Mouse (Mus musculus): ENCODE measurements at regions not wholly inside any gene's neighbourhood (a gene's known extent, or its start where the extent isn't known, plus 50 kb on each side); places are given as distances from the start of the nearest gene placed in this dataset.

DNA sequence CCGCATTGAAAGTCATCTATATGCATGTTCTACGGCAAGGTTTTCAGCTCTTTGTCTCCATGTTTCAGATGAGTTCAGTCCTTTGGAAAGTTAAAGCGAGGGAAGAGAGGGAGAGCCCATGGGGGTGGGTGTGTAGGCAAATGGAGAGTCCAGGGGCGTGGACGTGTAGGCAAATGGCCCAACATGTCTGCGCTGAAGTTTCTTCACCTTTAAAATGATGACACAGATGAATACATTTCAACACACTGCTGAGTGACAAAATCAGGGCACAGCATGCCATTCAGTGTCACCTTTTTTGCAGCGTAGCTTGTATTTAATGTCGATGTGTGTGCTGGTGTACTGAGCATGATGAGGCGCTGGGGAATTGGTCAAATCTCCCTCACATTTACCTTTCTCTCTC, 54.6 kb upstream of the Lrp8 start:
- WGBS, result 90% methylated on average over 9 of the region's 9 CpGs
- Histone ChIP-seq H3K27ac (ENCODE audit: insufficient read depth, low read depth, low read length) (no peak overlapping the region), H3K4me3 (ENCODE audit: insufficient read depth, low read depth, low read length) (no peak overlapping the region), H3K4me1 (ENCODE audit: control insufficient read depth, insufficient read depth, low read length) (no peaks in the 10 kb centered on the region), H3K36me3 (ENCODE audit: control insufficient read depth, insufficient read depth, low read length) (no peaks in the 10 kb centered on the region), H3K27me3 (replicated peaks; ENCODE audit: control insufficient read depth, insufficient read depth, low read length) (no peaks in the 10 kb centered on the region)
- DNase-seq, result no peak
- no peak for TF ChIP-seq POLR2A (IDR thresholded peaks at IDR 0.05; ENCODE audit: low read depth, low read length)
- no peak for TF ChIP-seq CTCF (conservative IDR thresholded peaks at IDR 0.05; ENCODE audit: insufficient read depth, insufficient read length, low read depth, low read length)

DNA sequence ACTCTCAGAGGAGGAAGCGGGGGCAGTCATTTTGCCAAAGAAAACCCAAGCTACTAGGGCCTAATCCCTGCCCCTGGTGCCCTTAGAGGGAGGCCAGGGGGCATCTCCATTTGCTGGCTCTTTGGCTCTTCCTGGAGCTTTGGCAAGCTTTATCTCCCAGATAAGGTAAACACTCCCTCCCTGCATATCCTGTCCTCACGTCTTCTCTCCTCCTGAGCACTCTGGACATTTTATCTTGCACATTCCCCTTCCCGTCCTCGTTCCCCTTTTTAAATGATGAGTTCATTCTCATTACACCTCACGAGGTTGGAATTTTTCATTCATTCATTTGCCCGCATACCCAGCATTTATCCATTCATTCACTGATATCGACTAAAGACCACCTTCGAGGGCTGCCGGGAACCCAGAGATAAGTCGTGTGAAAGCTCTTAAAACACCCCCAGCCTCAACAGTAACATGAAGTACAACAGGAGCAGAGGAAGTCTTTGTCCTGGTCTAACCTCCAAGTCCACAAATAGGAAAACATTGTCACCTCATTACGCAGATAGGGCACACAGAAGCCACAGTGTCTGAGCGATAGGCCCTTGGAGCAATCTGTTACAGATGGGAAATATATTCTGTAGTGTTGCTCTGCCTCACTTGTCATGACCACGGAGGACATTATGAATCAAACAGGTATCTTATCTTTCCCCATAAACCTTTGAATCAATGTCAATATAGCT, 54.0 kb upstream of the Lrp8 start:
- H3K36me3 ChIP-seq (ENCODE audit: control insufficient read depth, insufficient read depth, low read length), result no peaks in the 10 kb centered on the region
- 80% methylated on average over 13 of the region's 13 CpGs for WGBS
- DNase-seq, result no peak
- TF ChIP-seq POLR2A (IDR thresholded peaks at IDR 0.05; ENCODE audit: low read depth, low read length), result no peak
- TF ChIP-seq CTCF (conservative IDR thresholded peaks at IDR 0.05; ENCODE audit: insufficient read depth, insufficient read length, low read depth, low read length), result no peak
- no peaks in the 10 kb centered on the region for H3K4me1 ChIP-seq (ENCODE audit: control insufficient read depth, insufficient read depth, low read length)
- H3K27ac ChIP-seq (ENCODE audit: insufficient read depth, low read depth, low read length), result no peak overlapping the region
- H3K4me3 ChIP-seq (ENCODE audit: insufficient read depth, low read depth, low read length), result no peak overlapping the region
- H3K27me3 ChIP-seq (replicated peaks; ENCODE audit: control insufficient read depth, insufficient read depth, low read length), result no peaks in the 10 kb centered on the region

DNA sequence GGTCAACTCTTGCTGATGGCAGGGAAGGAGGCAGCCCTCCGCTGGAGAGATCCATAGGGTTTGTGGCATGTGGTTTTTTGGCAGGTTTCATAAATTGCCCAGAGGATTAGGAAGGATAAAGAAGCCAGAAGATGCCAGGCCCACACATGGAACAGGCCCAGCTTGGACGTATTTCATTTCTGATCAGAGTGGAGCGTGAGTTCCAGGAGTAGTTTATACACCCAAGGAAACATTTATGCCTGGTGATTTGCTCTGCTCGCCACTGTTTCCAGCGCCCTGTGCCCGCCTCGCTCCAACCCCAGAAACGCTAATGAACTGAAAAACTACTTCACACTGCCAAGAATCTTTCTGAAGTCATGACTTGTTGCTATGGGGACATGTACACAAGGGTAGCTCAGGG, 53.0 kb upstream of the Lrp8 start:
- TF ChIP-seq CTCF (conservative IDR thresholded peaks at IDR 0.05; ENCODE audit: insufficient read depth, insufficient read length, low read depth, low read length), result no peak
- TF ChIP-seq POLR2A (IDR thresholded peaks at IDR 0.05; ENCODE audit: low read depth, low read length), result no peak
- Histone ChIP-seq H3K27me3 (replicated peaks; ENCODE audit: control insufficient read depth, insufficient read depth, low read length) (no peaks in the 10 kb centered on the region), H3K4me3 (ENCODE audit: insufficient read depth, low read depth, low read length) (no peak overlapping the region), H3K4me1 (ENCODE audit: control insufficient read depth, insufficient read depth, low read length) (no peaks in the 10 kb centered on the region), H3K27ac (ENCODE audit: insufficient read depth, low read depth, low read length) (no peak overlapping the region), H3K36me3 (ENCODE audit: control insufficient read depth, insufficient read depth, low read length) (no peaks in the 10 kb centered on the region)
- DNase-seq, result no peak
- WGBS, result 86% methylated on average over 8 of the region's 8 CpGs

DNA sequence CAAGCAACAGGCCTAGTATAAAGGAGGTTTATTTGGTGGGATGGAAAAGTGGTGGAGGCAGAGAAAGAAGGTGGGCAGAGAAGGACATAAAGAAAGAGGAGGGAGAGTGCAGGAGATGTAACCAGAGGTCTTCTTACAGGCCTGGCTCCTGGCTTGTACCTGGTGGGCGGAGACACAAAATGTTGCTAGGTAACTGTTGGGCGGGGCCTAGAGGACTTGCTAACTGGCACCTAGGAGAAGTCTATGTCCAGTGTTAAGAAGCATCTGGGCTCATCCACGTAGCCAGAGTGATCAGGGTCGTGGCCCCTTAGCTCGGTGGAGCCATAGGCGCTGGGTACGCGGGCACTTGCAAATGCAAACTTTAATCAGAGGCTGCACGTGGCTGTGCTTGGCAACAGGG, 52.0 kb upstream of the Lrp8 start:
- no peak for DNase-seq
- WGBS, result 63% methylated on average over 9 of the region's 9 CpGs

More for the DNA sequence above, 52.0 kb upstream of the Lrp8 start:
- H3K4me3 ChIP-seq (ENCODE audit: insufficient read depth, low read depth, low read length), result no peak overlapping the region
- no peaks in the 10 kb centered on the region for H3K4me1 ChIP-seq (ENCODE audit: control insufficient read depth, insufficient read depth, low read length)
- no peak overlapping the region for H3K27ac ChIP-seq (ENCODE audit: insufficient read depth, low read depth, low read length)
- no peaks in the 10 kb centered on the region for H3K27me3 ChIP-seq (replicated peaks; ENCODE audit: control insufficient read depth, insufficient read depth, low read length)
- H3K36me3 ChIP-seq (ENCODE audit: control insufficient read depth, insufficient read depth, low read length), result no peaks in the 10 kb centered on the region
- TF ChIP-seq CTCF (conservative IDR thresholded peaks at IDR 0.05; ENCODE audit: insufficient read depth, insufficient read length, low read depth, low read length) (no peak), POLR2A (IDR thresholded peaks at IDR 0.05; ENCODE audit: low read depth, low read length) (no peak)

Data from kidney, adult 2 months (tissue).